ENCODE assay signal across 8 mouse cellular contexts in genomic region chr8:120498349-120498831, GRCm38 (mm10).
DNase-seq lines count a peak whose midpoint lies in the region; ATAC-seq lines count a peak whose summit lies in the region.

No protein-coding gene starts in this region.

- peak overlapping the region; percentile 35 for H3K9ac ChIP-seq in hindbrain, embryonic 16.5 days (ENCODE audit: low read depth, low read length)
- peak overlapping the region; percentile 23; the same call in 1 of the 2 replicates for H3K9ac ChIP-seq in midbrain, embryonic 16.5 days (ENCODE audit: low read depth, low read length)

- H3K27me3 ChIP-seq in hindbrain, embryonic 16.5 days (replicated peaks; ENCODE audit: control insufficient read depth, insufficient read depth, low read length) = no peaks in the 10 kb centered on the region
- no peaks in the 10 kb centered on the region for H3K27me3 ChIP-seq in midbrain, embryonic 16.5 days (ENCODE audit: control insufficient read depth, insufficient read depth, low read depth, low read length)

- ATAC-seq in hindbrain, embryonic 16.5 days = peak; percentile 16; the same call in 1 of the 2 replicates
- ATAC-seq in midbrain, embryonic 16.5 days = peak; percentile 43; the same call in 1 of the 2 replicates

- H3K36me3 ChIP-seq in hindbrain, embryonic 16.5 days (ENCODE audit: control insufficient read depth, insufficient read depth, low read length) = no peaks in the 10 kb centered on the region
- no peaks in the 10 kb centered on the region for H3K36me3 ChIP-seq in midbrain, embryonic 16.5 days (ENCODE audit: control insufficient read depth, insufficient read depth, low read length)

- peak overlapping the region; percentile 46; the same call in 1 of the 2 replicates for H3K27ac ChIP-seq in hindbrain, embryonic 16.5 days (ENCODE audit: low read depth, low read length)
- peak overlapping the region; percentile 65 for H3K27ac ChIP-seq in midbrain, embryonic 16.5 days (ENCODE audit: low read length)

- peak overlapping the region; percentile 37 for H3K4me2 ChIP-seq in hindbrain, embryonic 16.5 days (ENCODE audit: low read length)
- peak overlapping the region; percentile 44 for H3K4me2 ChIP-seq in midbrain, embryonic 16.5 days (ENCODE audit: low read length)

- H3K9me3 ChIP-seq in hindbrain, embryonic 16.5 days (ENCODE audit: control insufficient read depth, low read length) = no peaks in the 10 kb centered on the region
- no peaks in the 10 kb centered on the region for H3K9me3 ChIP-seq in midbrain, embryonic 16.5 days (replicated peaks; ENCODE audit: control insufficient read depth, low read length, poor library complexity, severe bottlenecking)

- 23% methylated on average over 4 of the region's 4 CpGs for WGBS in hindbrain, embryonic 16.5 days
- WGBS in midbrain, embryonic 16.5 days = 18% methylated on average over 4 of the region's 4 CpGs

- peak; percentile 79 for DNase-seq in kidney, adult 18-20 months
- DNase-seq in kidney, adult 8-10 months = no peak
- peak; percentile 30 for DNase-seq in embryo, embryonic 10.5 days (ENCODE audit: low spot score)
- DNase-seq in testis, postnatal 14 days (ENCODE audit: low spot score) = no peak
- DNase-seq in layer of hippocampus, postnatal 36 days = no peak
- DNase-seq in left cerebral cortex, adult 18-20 months (ENCODE audit: low spot score in 2 of 2) = no peak

- H3K4me3 ChIP-seq in hindbrain, embryonic 16.5 days (ENCODE audit: low read length) = no peak overlapping the region
- no peak overlapping the region for H3K4me3 ChIP-seq in midbrain, embryonic 16.5 days (ENCODE audit: low read depth, low read length)

- peaks cover 63% of the 10 kb centered on the region for H3K4me1 ChIP-seq in hindbrain, embryonic 16.5 days (ENCODE audit: control insufficient read depth, insufficient read depth, low read depth, low read length)
- H3K4me1 ChIP-seq in midbrain, embryonic 16.5 days (ENCODE audit: control insufficient read depth, insufficient read depth, low read length) = peaks cover 62% of the 10 kb centered on the region

Comparison
In these comparisons a context has a peak if more than half of its experiments do, and no peak if none do; other contexts are left out.
1. DNase-seq: peak in kidney, adult 18-20 months (single experiment) and embryo, embryonic 10.5 days (single experiment); none in kidney, adult 8-10 months (0 of 2), testis, postnatal 14 days (single experiment), layer of hippocampus, postnatal 36 days (0 of 2) and left cerebral cortex, adult 18-20 months (0 of 2).